Mouse (Mus musculus) MEL (cell line): Measurements from ENCODE around the gene Cand2. TPM values are rescaled to one million over a fixed set of nuclear protein-coding genes. Genes with fewer than 3 reads are reported as not detected.
A peak's percentile ranks its signal among the peaks of the same experiment; 100 is the strongest.

Experiments used
- DNase-seq: peaks from one replicate; pipeline ENCODE4 v3.0.0; 2011; ENCODE audit warnings: low read depth, low spot score
- H3K27ac ChIP-seq: 2 replicates; pipeline ENCODE4 v1.5.1; 2012; ENCODE audit warnings: low read depth, mild to moderate bottlenecking, control low read depth, low read length, moderate library complexity; ENCODE audit not compliant: control insufficient read depth
- H3K27me3 ChIP-seq, 2 experiments: fragments of 150-350 bp in 1 of 2; sonication (generic) in 1 of 2; 2 replicates each; pipeline ENCODE4 v1.6.1; 2012; ENCODE audit warnings: low read length in 2 of 2, mild to moderate bottlenecking in 2 of 2, improper control_type of control experiment in 1 of 2, moderate library complexity in 1 of 2; ENCODE audit not compliant: insufficient read depth in 2 of 2, control insufficient read depth in 1 of 2
- H3K36me3 ChIP-seq, 2 experiments: 2 replicates each; pipeline ENCODE4 v1.6.1; 2012 to 2014; ENCODE audit warnings: low read length in 2 of 2, improper control_type of control experiment in 1 of 2, inconsistent platforms in 1 of 2, mild to moderate bottlenecking in 1 of 2; ENCODE audit not compliant: insufficient read depth in 2 of 2, control insufficient read depth in 1 of 2
- H3K4me1 ChIP-seq, 2 experiments: fragments of 150-350 bp in 1 of 2; sonication (generic) in 1 of 2; 2 replicates each; pipeline ENCODE4 v1.6.1; 2012; ENCODE audit warnings: low read length in 2 of 2, improper control_type of control experiment in 1 of 2, mild to moderate bottlenecking in 1 of 2; ENCODE audit not compliant: insufficient read depth in 2 of 2, control insufficient read depth in 1 of 2
- H3K4me3 ChIP-seq, 2 experiments: fragments of 150-350 bp in 1 of 2; sonication (generic) in 1 of 2; 2 replicates each; pipeline ENCODE4 v1.5.1; 2012; ENCODE audit warnings: low read depth in 2 of 2, low read length in 2 of 2, mild to moderate bottlenecking in 2 of 2, moderate library complexity in 2 of 2, control low read depth in 1 of 2, improper control_type of control experiment in 1 of 2; ENCODE audit not compliant: control insufficient read depth in 1 of 2, insufficient read depth in 1 of 2
- H3K79me2 ChIP-seq: 2 replicates; pipeline ENCODE4 v1.6.1; 2012; ENCODE audit warnings: mild to moderate bottlenecking, low read length, moderate library complexity; ENCODE audit not compliant: control insufficient read depth, poor library complexity, insufficient read depth
- H3K9ac ChIP-seq: 2 replicates; pipeline ENCODE4 v1.6.1; 2012; ENCODE audit warnings: low read depth, mild to moderate bottlenecking, control low read depth, low read length, moderate library complexity; ENCODE audit not compliant: control insufficient read depth, poor library complexity, severe bottlenecking
- H3K9me3 ChIP-seq: fragments of 150-350 bp; sonication (generic); replicated peaks from 2 replicates; pipeline ENCODE4 v1.6.1; 2012; ENCODE audit warnings: mild to moderate bottlenecking, low read length, improper control_type of control experiment, moderate library complexity; ENCODE audit not compliant: insufficient read depth
- BHLHE40 ChIP-seq: IDR thresholded peaks from 2 replicates; pipeline ENCODE4 v1.6.1; 2012; ENCODE audit warnings: low read depth, mild to moderate bottlenecking, inconsistent platforms, low read length, improper control_type of control experiment, borderline replicate concordance
- CHD1 ChIP-seq: IDR thresholded peaks from 2 replicates; pipeline ENCODE4 v1.6.1; 2012; ENCODE audit warnings: low read depth, mild to moderate bottlenecking, inconsistent platforms, low read length, improper control_type of control experiment
- CHD2 ChIP-seq: IDR thresholded peaks from 2 replicates; pipeline ENCODE4 v1.6.1; 2011; ENCODE audit warnings: low read length, improper control_type of control experiment
- E2F4 ChIP-seq: IDR thresholded peaks from 2 replicates; pipeline ENCODE4 v1.6.1; 2011; ENCODE audit warnings: low read depth, low read length, improper control_type of control experiment, borderline replicate concordance
- ELF1 ChIP-seq: IDR thresholded peaks from 2 replicates; pipeline ENCODE4 v1.6.1; 2014; ENCODE audit warnings: low read depth, mild to moderate bottlenecking, inconsistent platforms, low read length, improper control_type of control experiment, moderate library complexity
- EP300 ChIP-seq, 2 experiments: IDR thresholded peaks; 2 replicates each; pipeline ENCODE4 v1.6.1; 2011; ENCODE audit warnings: improper control_type of control experiment in 2 of 2, low read length in 2 of 2, low read depth in 1 of 2, mild to moderate bottlenecking in 1 of 2
- ETS1 ChIP-seq: IDR thresholded peaks from 2 replicates; pipeline ENCODE4 v1.6.1; 2012; ENCODE audit warnings: low read depth, mild to moderate bottlenecking, inconsistent platforms, low read length, improper control_type of control experiment, moderate library complexity
- GABPA ChIP-seq: IDR thresholded peaks from 2 replicates; pipeline ENCODE4 v1.6.1; 2012; ENCODE audit warnings: low read depth, mild to moderate bottlenecking, inconsistent platforms, low read length, improper control_type of control experiment, moderate library complexity
- GATA1 ChIP-seq: IDR thresholded peaks from 2 replicates; pipeline ENCODE4 v1.6.1; 2011; ENCODE audit warnings: low read depth, low read length, improper control_type of control experiment
- HCFC1 ChIP-seq: IDR thresholded peaks from 2 replicates; pipeline ENCODE4 v1.6.1; 2012; ENCODE audit warnings: low read depth, mild to moderate bottlenecking, inconsistent platforms, low read length, improper control_type of control experiment, moderate library complexity
- KAT2A ChIP-seq: conservative IDR thresholded peaks from 2 replicates; pipeline ENCODE4 v1.6.1; 2012; ENCODE audit warnings: low read depth, low read length, improper control_type of control experiment, inconsistent platforms
- MAFK ChIP-seq: IDR thresholded peaks from 2 replicates; pipeline ENCODE4 v1.6.1; 2011; ENCODE audit warnings: low read depth, mild to moderate bottlenecking, low read length, improper control_type of control experiment, borderline replicate concordance
- MAZ ChIP-seq: IDR thresholded peaks from 2 replicates; pipeline ENCODE4 v1.6.1; 2012; ENCODE audit warnings: low read depth, mild to moderate bottlenecking, inconsistent platforms, low read length, improper control_type of control experiment
- MXI1 ChIP-seq: IDR thresholded peaks from 2 replicates; pipeline ENCODE4 v1.6.1; 2011; ENCODE audit warnings: mild to moderate bottlenecking, low read depth, low read length, improper control_type of control experiment
- MYB ChIP-seq: IDR thresholded peaks from 2 replicates; pipeline ENCODE4 v1.6.1; 2011; ENCODE audit warnings: mild to moderate bottlenecking, low read depth, low read length, improper control_type of control experiment
- MYC ChIP-seq: IDR thresholded peaks from 2 replicates; pipeline ENCODE4 v1.6.1; 2011; ENCODE audit warnings: low read depth, mild to moderate bottlenecking, low read length, improper control_type of control experiment, moderate library complexity
- NELFE ChIP-seq: IDR thresholded peaks from 2 replicates; pipeline ENCODE4 v1.6.1; 2011; ENCODE audit warnings: low read depth, low read length, improper control_type of control experiment
- NRF1 ChIP-seq: IDR thresholded peaks from 2 replicates; pipeline ENCODE4 v1.6.1; 2014; ENCODE audit warnings: low read depth, mild to moderate bottlenecking, inconsistent platforms, low read length, improper control_type of control experiment, moderate library complexity; ENCODE audit not compliant: poor library complexity, insufficient read depth, severe bottlenecking
- POLR2AphosphoS2 ChIP-seq: IDR thresholded peaks from 2 replicates; pipeline ENCODE4 v1.6.1; 2011; ENCODE audit warnings: low read length, improper control_type of control experiment
- POLR2AphosphoS5 ChIP-seq: IDR thresholded peaks from 2 replicates; pipeline ENCODE4 v1.6.1; 2012; ENCODE audit warnings: low read depth, borderline replicate concordance, mild to moderate bottlenecking, inconsistent platforms, low read length, moderate library complexity, mixed read lengths
- RAD21 ChIP-seq: IDR thresholded peaks from 2 replicates; pipeline ENCODE4 v1.6.1; 2011; ENCODE audit warnings: mild to moderate bottlenecking, low read depth, low read length, improper control_type of control experiment
- RCOR1 ChIP-seq: IDR thresholded peaks from 2 replicates; pipeline ENCODE4 v1.6.1; 2012; ENCODE audit warnings: low read depth, mild to moderate bottlenecking, inconsistent platforms, low read length, improper control_type of control experiment
- TAL1 ChIP-seq: IDR thresholded peaks from 2 replicates; pipeline ENCODE4 v1.6.1; 2012; ENCODE audit warnings: mild to moderate bottlenecking, inconsistent platforms, low read length, moderate library complexity, mixed read lengths
- TBP ChIP-seq: IDR thresholded peaks from 2 replicates; pipeline ENCODE4 v1.8.0; 2011; ENCODE audit warnings: low read depth, low read length, improper control_type of control experiment
- TCF12 ChIP-seq: IDR thresholded peaks from 2 replicates; pipeline ENCODE4 v1.6.1; 2014; ENCODE audit warnings: low read depth, mild to moderate bottlenecking, inconsistent platforms, low read length, improper control_type of control experiment, moderate library complexity
- UBTF ChIP-seq: IDR thresholded peaks from 2 replicates; pipeline ENCODE4 v1.6.1; 2012; ENCODE audit warnings: low read depth, mild to moderate bottlenecking, inconsistent platforms, low read length, improper control_type of control experiment, moderate library complexity, borderline replicate concordance; ENCODE audit not compliant: insufficient read depth
- USF1 ChIP-seq: IDR thresholded peaks from 2 replicates; pipeline ENCODE4 v1.6.1; 2014; ENCODE audit warnings: low read depth, mild to moderate bottlenecking, inconsistent platforms, low read length, improper control_type of control experiment, moderate library complexity
- USF2 ChIP-seq, 2 experiments: IDR thresholded peaks; 2 replicates each; pipeline ENCODE4 v1.6.1; 2011 to 2012; ENCODE audit warnings: improper control_type of control experiment in 2 of 2, low read length in 2 of 2, borderline replicate concordance in 1 of 2, inconsistent platforms in 1 of 2, low read depth in 1 of 2, mild to moderate bottlenecking in 1 of 2; ENCODE audit not compliant: insufficient read depth in 1 of 2
- ZKSCAN1 ChIP-seq: IDR thresholded peaks from 2 replicates; pipeline ENCODE4 v1.6.1; 2012; ENCODE audit warnings: low read depth, mild to moderate bottlenecking, inconsistent platforms, low read length, improper control_type of control experiment, moderate library complexity
- ZMIZ1 ChIP-seq: IDR thresholded peaks from 2 replicates; pipeline ENCODE4 v1.6.1; 2012; ENCODE audit warnings: low read depth, mild to moderate bottlenecking, inconsistent platforms, low read length, improper control_type of control experiment, moderate library complexity
- polyA plus RNA-seq, 2 experiments: library from polyadenylated mRNA; stranded (reverse) in 1 of 2; unstranded in 1 of 2; fragments of >175 nt in 1 of 2; fragments of >200 nt in 1 of 2; gene quantifications; 2 replicates each; pipeline versions ENCODE4 v1.2.1 to v1.2.4; 2012; ENCODE audit warnings: low replicate concordance in 2 of 2, low read depth in 1 of 2; ENCODE audit not compliant: insufficient read length in 2 of 2, insufficient read depth in 1 of 2, missing spikeins in 1 of 2
- total RNA-seq: library from RNA; depleted of rRNA; stranded (reverse); fragments of 300-350 nt; gene quantifications from 2 replicates; pipeline ENCODE4 v1.2.3, GENCODE M21; 2012

Gene Cand2
- total and polyA plus RNA-seq, 3 experiments: 1.8 to 6.6 TPM; not detected in 1

GRCm38 (mm10) chr6:115845006-115845405, 70.7 kb downstream of the Cand2 start:
- H3K36me3 ChIP-seq: peaks cover 3 to 18% of the 10 kb centered on the region in 2 experiments; a peak in 2 of 4 replicates

DNA sequence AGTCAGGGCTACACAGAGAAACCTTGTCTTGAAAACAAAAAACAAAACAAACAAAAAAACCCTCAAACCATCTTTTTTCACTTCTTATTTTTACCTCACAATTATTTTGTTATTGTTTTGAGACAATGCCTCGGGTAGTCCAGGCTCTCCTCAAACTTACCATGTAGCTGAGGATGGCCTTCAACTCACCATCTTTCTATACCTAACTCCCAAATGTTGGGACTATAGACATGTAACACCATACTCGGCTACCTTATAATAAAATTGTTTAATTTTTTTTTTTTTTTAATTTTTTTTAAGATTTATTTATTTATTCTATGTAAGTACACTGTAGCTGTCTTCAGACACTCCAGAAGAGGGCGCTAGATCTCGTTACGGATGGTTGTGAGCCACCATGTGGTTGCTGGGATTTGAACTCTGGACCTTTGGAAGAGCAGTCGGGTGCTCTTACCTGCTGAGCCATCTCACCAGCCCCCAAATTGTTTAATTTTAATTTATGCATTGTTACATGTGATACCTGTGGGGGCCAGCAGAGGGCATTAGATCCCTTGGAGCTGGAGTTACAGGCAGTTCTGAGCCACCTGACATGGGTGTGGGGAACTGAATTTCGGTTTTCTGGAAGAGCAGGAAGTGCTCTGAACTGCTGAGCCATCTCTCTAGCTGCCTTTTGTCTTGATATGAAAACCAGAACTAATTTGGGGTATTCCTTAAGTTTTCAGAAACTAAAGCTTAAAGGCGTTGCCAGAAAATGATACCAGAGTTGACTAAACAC, 72.5 kb downstream of the Cand2 start:
- H3K4me1 ChIP-seq: peaks cover 6% of the 10 kb centered on the region in 2 experiments
- no peak overlapping the region; a peak in 1 of 4 replicates for H3K4me3 ChIP-seq
- H3K9me3 ChIP-seq: no peaks in the 10 kb centered on the region
- no peaks in the 10 kb centered on the region for H3K27me3 ChIP-seq
- peak; percentile 86 for DNase-seq
- H3K36me3 ChIP-seq: peaks cover 3 to 24% of the 10 kb centered on the region in 2 experiments; a peak in 2 of 4 replicates
- peaks cover 4% of the 10 kb centered on the region for H3K79me2 ChIP-seq
- H3K27ac ChIP-seq: peak overlapping the region; percentile 37; the same call in 1 of the 2 replicates
- peak overlapping the region; percentile 27; the same call in 1 of the 2 replicates for H3K9ac ChIP-seq
- TF ChIP-seq ETS1 (peak; percentile 18; the same call in 1 of the 2 replicates), CHD2 (no peak), NELFE (no peak), HCFC1 (0 out of 2 replicates have a peak, but pooled peaks have one; percentile 48), TAL1 (no peak), ZKSCAN1 (no peak), E2F4 (no peak), TBP (no peak), BHLHE40 (no peak), NRF1 (no peak), TCF12 (0 out of 2 replicates have a peak, but pooled peaks have one; percentile 18), MYC (peak; percentile 55; the same call in 1 of the 2 replicates), POLR2AphosphoS2 (no peak), KAT2A (no peak), GATA1 (no peak), EP300 (IDR thresholded peaks at IDR 0.05; ENCODE audit: low read depth in 1 of 2, low read length in 2 of 2) (peak; percentile 24; a peak in 1 of 4 replicates), USF2 (IDR thresholded peaks at IDR 0.05; ENCODE audit: borderline replicate concordance in 1 of 2, insufficient read depth in 1 of 2, low read depth in 1 of 2, low read length in 2 of 2) (no peak), MYB (no peak), MXI1 (peak; percentile 51; the same call in 1 of the 2 replicates), CHD1 (no peak), RCOR1 (no peak), USF1 (peak; percentile 73)

More at GRCm38 (mm10) chr6:115845006-115845405, 70.7 kb downstream of the Cand2 start:
- Histone ChIP-seq H3K79me2 (no peaks in the 10 kb centered on the region), H3K9me3 (no peaks in the 10 kb centered on the region), H3K27me3 (no peaks in the 10 kb centered on the region), H3K9ac (no peak overlapping the region)
- TF ChIP-seq MAZ (no peak), KAT2A (no peak), CHD1 (no peak), RCOR1 (no peak), RAD21 (no peak), ZMIZ1 (no peak), MXI1 (no peak), MAFK (no peak), MYC (no peak), BHLHE40 (no peak), HCFC1 (no peak), ELF1 (no peak), E2F4 (no peak), EP300 (IDR thresholded peaks at IDR 0.05; ENCODE audit: low read depth in 1 of 2, low read length in 2 of 2) (no peak), GABPA (no peak), POLR2AphosphoS5 (no peak), UBTF (no peak), ZKSCAN1 (no peak), NRF1 (no peak), TAL1 (no peak)
- TF ChIP-seq, all 39 proteins: peak for 0
- Histone ChIP-seq H3K27ac (no peak overlapping the region), H3K4me3 (no peak overlapping the region), H3K4me1 (peaks cover 3 to 6% of the 10 kb centered on the region in 2 experiments; a peak in 3 of 4 replicates)
- no peak for DNase-seq
